18 mouse cellular contexts compared by ENCODE assay signal in genomic region chr8:48341692-48342091, GRCm38 (mm10).
A peak's percentile ranks its signal among the peaks of the same experiment; 100 is the strongest.
DNase-seq lines count a peak whose midpoint lies in the region; ATAC-seq and TF ChIP-seq lines count a peak whose summit lies in the region.
"Had no signal": no experiment of that assay in that cellular context is flagged by ENCODE, and none has a peak within 500 bp of the region (broad histone marks: within the 10 kb centered on the region; RNA-seq: fewer than 3 reads in every experiment).

No protein-coding gene starts in this region.

- peak; percentile 24 for DNase-seq in hindbrain, embryonic 11.5 days (ENCODE audit: low spot score)
- DNase-seq in neural tube, embryonic 10.5 days (ENCODE audit: extremely low spot score, low spot score), result no peak
- DNase-seq in hindbrain, postnatal 0 days (ENCODE audit: low spot score), result no peak
- DNase-seq in midbrain, postnatal 0 days (ENCODE audit: low spot score), result peak; percentile 9
- no peak for DNase-seq in cerebellum, postnatal 4 days (ENCODE audit: low spot score in 2 of 2)
- DNase-seq: adrenal gland, adult 2 months; adrenal gland, postnatal 25 days; cerebellum, adult 2 months; gastrocnemius, postnatal 14 days had no signal

- no peaks in the 10 kb centered on the region for H3K4me1 ChIP-seq in hindbrain, embryonic 11.5 days (replicated peaks; ENCODE audit: control insufficient read depth, insufficient read depth, low read length)
- H3K4me1 ChIP-seq in hindbrain, embryonic 12.5 days, result peaks cover 15% of the 10 kb centered on the region
- peaks cover 14% of the 10 kb centered on the region for H3K4me1 ChIP-seq in neural tube, embryonic 12.5 days
- no peaks in the 10 kb centered on the region for H3K4me1 ChIP-seq in hindbrain, postnatal 0 days (ENCODE audit: insufficient read depth, low read length)
- H3K4me1 ChIP-seq in midbrain, postnatal 0 days (ENCODE audit: insufficient read depth, low read length), result peaks cover 6% of the 10 kb centered on the region; the same call in 1 of the 2 replicates
- H3K4me1 ChIP-seq: heart, embryonic 15.5 days had no signal

- 50% methylated on average over 4 of the region's 4 CpGs for WGBS in hindbrain, embryonic 11.5 days
- 31% methylated on average over 4 of the region's 4 CpGs for WGBS in hindbrain, embryonic 12.5 days
- WGBS in neural tube, embryonic 12.5 days, result 36% methylated on average over 4 of the region's 4 CpGs
- 21% methylated on average over 4 of the region's 4 CpGs for WGBS in hindbrain, postnatal 0 days
- WGBS in midbrain, postnatal 0 days, result 29% methylated on average over 4 of the region's 4 CpGs

- H3K27me3 ChIP-seq in hindbrain, embryonic 11.5 days (ENCODE audit: control insufficient read depth, insufficient read depth, low read length), result no peaks in the 10 kb centered on the region
- H3K27me3 ChIP-seq in hindbrain, embryonic 12.5 days, result 0 out of 2 replicates have a peak, but pooled peaks cover 3% of the 10 kb centered on the region
- H3K27me3 ChIP-seq in neural tube, embryonic 12.5 days (replicated peaks), result no peaks in the 10 kb centered on the region
- H3K27me3 ChIP-seq in hindbrain, postnatal 0 days (ENCODE audit: insufficient read depth, low read length), result no peaks in the 10 kb centered on the region
- no peaks in the 10 kb centered on the region for H3K27me3 ChIP-seq in midbrain, postnatal 0 days (ENCODE audit: insufficient read depth, low read length)
- H3K27me3 ChIP-seq: CH12.LX; forebrain, embryonic 13.5 days; heart, embryonic 15.5 days had no signal

- H3K9me3 ChIP-seq in hindbrain, embryonic 11.5 days (ENCODE audit: control insufficient read depth, low read length), result no peaks in the 10 kb centered on the region
- no peaks in the 10 kb centered on the region for H3K9me3 ChIP-seq in hindbrain, embryonic 12.5 days (replicated peaks)
- H3K9me3 ChIP-seq in neural tube, embryonic 12.5 days, result no peaks in the 10 kb centered on the region
- no peaks in the 10 kb centered on the region for H3K9me3 ChIP-seq in hindbrain, postnatal 0 days (ENCODE audit: low read length)
- no peaks in the 10 kb centered on the region for H3K9me3 ChIP-seq in midbrain, postnatal 0 days (ENCODE audit: low read length)
- H3K9me3 ChIP-seq: embryonic facial prominence, embryonic 10.5 days; forebrain, embryonic 13.5 days; heart, embryonic 15.5 days had no signal

- H3K36me3 ChIP-seq in hindbrain, embryonic 11.5 days (ENCODE audit: control insufficient read depth, insufficient read depth, low read length), result no peaks in the 10 kb centered on the region
- no peaks in the 10 kb centered on the region for H3K36me3 ChIP-seq in hindbrain, embryonic 12.5 days
- no peaks in the 10 kb centered on the region for H3K36me3 ChIP-seq in neural tube, embryonic 12.5 days
- H3K36me3 ChIP-seq in hindbrain, postnatal 0 days (ENCODE audit: insufficient read depth, low read length), result no peaks in the 10 kb centered on the region
- no peaks in the 10 kb centered on the region for H3K36me3 ChIP-seq in midbrain, postnatal 0 days (ENCODE audit: insufficient read depth, low read length)
- H3K36me3 ChIP-seq: heart, embryonic 15.5 days had no signal

- H3K27ac ChIP-seq in hindbrain, embryonic 11.5 days (ENCODE audit: low read depth, low read length), result peak overlapping the region; percentile 63; the same call in 1 of the 2 replicates
- no peak overlapping the region for H3K27ac ChIP-seq in hindbrain, embryonic 12.5 days
- H3K27ac ChIP-seq in neural tube, embryonic 12.5 days, result no peak overlapping the region
- no peak overlapping the region for H3K27ac ChIP-seq in hindbrain, postnatal 0 days
- H3K27ac ChIP-seq in midbrain, postnatal 0 days (ENCODE audit: low read depth, low read length), result no peak overlapping the region
- H3K27ac ChIP-seq: forebrain, embryonic 13.5 days; heart, adult 2 months; heart, embryonic 15.5 days had no signal

- no peak overlapping the region for H3K9ac ChIP-seq in hindbrain, embryonic 11.5 days (ENCODE audit: low read depth, low read length)
- H3K9ac ChIP-seq in hindbrain, embryonic 12.5 days, result no peak overlapping the region
- H3K9ac ChIP-seq in neural tube, embryonic 12.5 days, result no peak overlapping the region
- H3K9ac ChIP-seq in hindbrain, postnatal 0 days (replicated peaks; ENCODE audit: low read length), result no peak overlapping the region
- no peak overlapping the region for H3K9ac ChIP-seq in midbrain, postnatal 0 days (replicated peaks; ENCODE audit: low read length, poor library complexity, severe bottlenecking)
- H3K9ac ChIP-seq: forebrain, embryonic 13.5 days; heart, embryonic 15.5 days had no signal

- peak; percentile 8; the same call in 1 of the 2 replicates for ATAC-seq in hindbrain, embryonic 11.5 days (ENCODE audit: low FRiP score)
- no peak for ATAC-seq in hindbrain, embryonic 12.5 days (ENCODE audit: low FRiP score)
- no peak for ATAC-seq in neural tube, embryonic 12.5 days (ENCODE audit: low FRiP score, low read depth)
- ATAC-seq in hindbrain, postnatal 0 days, result no peak
- no peak for ATAC-seq in midbrain, postnatal 0 days (ENCODE audit: low FRiP score)
- ATAC-seq: inflammation-experienced regulatory T-cells, adult 6 months had no signal

- H3K4me2 ChIP-seq in hindbrain, embryonic 11.5 days (replicated peaks; ENCODE audit: low read depth, low read length), result no peak overlapping the region
- H3K4me2 ChIP-seq in hindbrain, embryonic 12.5 days (replicated peaks), result no peak overlapping the region
- H3K4me2 ChIP-seq in neural tube, embryonic 12.5 days (replicated peaks), result 0 out of 2 replicates have a peak overlapping the region, but pooled peaks have one; percentile 46
- peak overlapping the region; percentile 53 for H3K4me2 ChIP-seq in hindbrain, postnatal 0 days (ENCODE audit: low read depth, low read length)
- H3K4me2 ChIP-seq in midbrain, postnatal 0 days (ENCODE audit: low read depth, low read length, poor library complexity, severe bottlenecking), result no peak overlapping the region
- H3K4me2 ChIP-seq: heart, embryonic 11.5 days; heart, embryonic 15.5 days had no signal

- no peak for TF ChIP-seq CTCF in hindbrain, postnatal 0 days (IDR thresholded peaks at IDR 0.05; ENCODE audit: low read depth)
- TF ChIP-seq CTCF in midbrain, postnatal 0 days (IDR thresholded peaks at IDR 0.05), result no peak

- no peak overlapping the region for H3K4me3 ChIP-seq in hindbrain, embryonic 11.5 days (ENCODE audit: low read depth, low read length)
- no peak overlapping the region for H3K4me3 ChIP-seq in hindbrain, embryonic 12.5 days
- no peak overlapping the region for H3K4me3 ChIP-seq in neural tube, embryonic 12.5 days
- no peak overlapping the region for H3K4me3 ChIP-seq in hindbrain, postnatal 0 days (ENCODE audit: low read length)
- H3K4me3 ChIP-seq in midbrain, postnatal 0 days (ENCODE audit: low read depth, low read length), result peak overlapping the region; percentile 24; the same call in 1 of the 2 replicates
- H3K4me3 ChIP-seq: embryonic facial prominence, embryonic 10.5 days; forebrain, embryonic 13.5 days; heart, adult 2 months; heart, embryonic 15.5 days had no signal

Comparison
In these comparisons a context has a peak if more than half of its experiments do, and no peak if none do; other contexts are left out.
1. DNase-seq: peak in hindbrain, embryonic 11.5 days (single experiment) and midbrain, postnatal 0 days (single experiment); none in neural tube, embryonic 10.5 days (single experiment), hindbrain, postnatal 0 days (single experiment) and cerebellum, postnatal 4 days (0 of 2).
2. H3K4me2 ChIP-seq: peak in neural tube, embryonic 12.5 days (single experiment) and hindbrain, postnatal 0 days (single experiment); none in hindbrain, embryonic 11.5 days (single experiment), hindbrain, embryonic 12.5 days (single experiment) and midbrain, postnatal 0 days (single experiment).